Mouse (Mus musculus) spleen, embryonic (tissue): Measurements from ENCODE around the gene Plac8.

Experiments used
- CTCF ChIA-PET: fragments of 350-600 bp; sonication (Branson Sonifier 250); formaldehyde crosslinking; loops from one replicate; lab custom pipeline; 2022; lab: Charles Lee

Gene Plac8

GRCm38 (mm10) chr5:100581622-100582434 is 9.8 kb upstream of the Plac8 start:
- CTCF ChIA-PET = interaction anchor here (0.6 to 1.0 kb wide), 4 partner anchors 8 to 62 kb away, joined by 3 to 7 read pairs (median 5); no protein-coding TSS in a partner anchor

GRCm38 (mm10) chr5:100578863-100579411 is 6.9 kb upstream of the Plac8 start:
- CTCF ChIA-PET = interaction anchor here (0.7 to 0.8 kb wide), 2 partner anchors 16 to 156 kb away, joined by 8 to 12 read pairs; no protein-coding TSS in a partner anchor

- CTCF ChIA-PET = no interaction called here
Observed at GRCm38 (mm10) chr5:100574771-100575170, 2.7 kb upstream of the Plac8 start.

- CTCF ChIA-PET = no interaction called here
Observed at GRCm38 (mm10) chr5:100573256-100573655, 1.2 kb upstream of the Plac8 start.

GRCm38 (mm10) chr5:100570716-100571115 is 1.3 kb downstream of the Plac8 start:
- CTCF ChIA-PET = interaction anchor here (0.6 to 0.7 kb wide), 4 partner anchors 11 to 225 kb away, joined by 3 to 7 read pairs (median 5); no protein-coding TSS in a partner anchor

- CTCF ChIA-PET = interaction anchor here (0.7 to 0.9 kb wide), 2 partner anchors 27 to 100 kb away, joined by 3 read pairs; no protein-coding TSS in a partner anchor
Observed at GRCm38 (mm10) chr5:100569997-100570595, 1.9 kb downstream of the Plac8 start.

GRCm38 (mm10) chr5:100569250-100569934 is 2.7 kb downstream of the Plac8 start:
- CTCF ChIA-PET = interaction anchor here (0.7 to 0.9 kb wide), 2 partner anchors 26 to 104 kb away, joined by 3 to 5 read pairs; no protein-coding TSS in a partner anchor

- CTCF ChIA-PET = interaction anchor here (0.7 to 0.9 kb wide), 2 partner anchors 26 to 104 kb away, joined by 3 to 5 read pairs; no protein-coding TSS in a partner anchor
Observed at GRCm38 (mm10) chr5:100568802-100569201, 3.2 kb downstream of the Plac8 start.

- CTCF ChIA-PET = no interaction called here
Observed at GRCm38 (mm10) chr5:100568177-100568576, 3.9 kb downstream of the Plac8 start.

- CTCF ChIA-PET = no interaction called here
Observed at GRCm38 (mm10) chr5:100567258-100568032, 4.6 kb downstream of the Plac8 start.

GRCm38 (mm10) chr5:100566798-100567197 is 5.2 kb downstream of the Plac8 start:
- CTCF ChIA-PET = interaction anchor here (0.6 kb wide), 1 partner anchor 17 kb away, joined by 8 read pairs; no protein-coding TSS in a partner anchor

- CTCF ChIA-PET = interaction anchor here (0.6 kb wide), 1 partner anchor 16 kb away, joined by 8 read pairs; no protein-coding TSS in a partner anchor
Observed at GRCm38 (mm10) chr5:100562702-100563101, 9.3 kb downstream of the Plac8 start.

- CTCF ChIA-PET = no interaction called here
Observed at GRCm38 (mm10) chr5:100559357-100559756, 12.7 kb downstream of the Plac8 start.

GRCm38 (mm10) chr5:100558783-100559182 is 13.3 kb downstream of the Plac8 start:
- CTCF ChIA-PET = interaction anchor here (0.6 kb wide), 1 partner anchor 82 kb away, joined by 8 read pairs; no protein-coding TSS in a partner anchor

GRCm38 (mm10) chr5:100557537-100557936 is 14.5 kb downstream of the Plac8 start:
- CTCF ChIA-PET = no interaction called here

GRCm38 (mm10) chr5:100557019-100557418 is 15.0 kb downstream of the Plac8 start:
- CTCF ChIA-PET = interaction anchor here (0.7 kb wide), 2 partner anchors 94 to 160 kb away, joined by 3 to 11 read pairs; no protein-coding TSS in a partner anchor

GRCm38 (mm10) chr5:100553426-100553825 is 18.6 kb downstream of the Plac8 start:
- CTCF ChIA-PET = no interaction called here

- CTCF ChIA-PET = no interaction called here
Observed at GRCm38 (mm10) chr5:100551952-100552351, 20.1 kb downstream of the Plac8 start.

- CTCF ChIA-PET = interaction anchor here (0.7 kb wide), 1 partner anchor 9 kb away, joined by 3 read pairs; no protein-coding TSS in a partner anchor
Observed at GRCm38 (mm10) chr5:100550151-100550550, 21.9 kb downstream of the Plac8 start.

GRCm38 (mm10) chr5:100549311-100549710 is 22.7 kb downstream of the Plac8 start:
- CTCF ChIA-PET = no interaction called here
